Mouse (Mus musculus) ovary, postnatal 10 days (tissue): ENCODE measurements around the gene Clcn1.

Source experiments
- DNase-seq: peaks from one replicate; pipeline ENCODE4 v3.0.0; 2022; ENCODE audit warnings: low spot score

The Clcn1 gene

DNA sequence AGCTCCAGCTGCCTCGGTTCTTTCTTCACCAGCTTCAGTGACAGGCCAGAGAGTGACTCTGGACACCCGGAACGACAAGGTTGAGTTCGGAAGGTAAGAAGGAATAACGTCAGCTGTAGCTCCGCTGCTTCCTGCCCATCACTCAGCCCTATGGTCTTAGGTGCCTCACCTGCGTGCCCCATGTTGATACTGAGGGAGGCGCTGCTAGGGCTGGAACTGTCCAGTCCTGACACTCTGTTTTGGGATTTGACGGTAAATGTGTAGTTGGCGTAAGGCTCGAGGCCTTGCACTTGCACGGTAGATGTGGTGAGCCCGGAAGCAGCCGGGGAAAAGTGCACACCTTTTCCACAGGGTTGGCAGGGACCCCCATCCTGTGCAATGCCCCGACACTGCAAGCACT is 78.1 kb downstream of the Clcn1 start:
- no peak for DNase-seq

DNA sequence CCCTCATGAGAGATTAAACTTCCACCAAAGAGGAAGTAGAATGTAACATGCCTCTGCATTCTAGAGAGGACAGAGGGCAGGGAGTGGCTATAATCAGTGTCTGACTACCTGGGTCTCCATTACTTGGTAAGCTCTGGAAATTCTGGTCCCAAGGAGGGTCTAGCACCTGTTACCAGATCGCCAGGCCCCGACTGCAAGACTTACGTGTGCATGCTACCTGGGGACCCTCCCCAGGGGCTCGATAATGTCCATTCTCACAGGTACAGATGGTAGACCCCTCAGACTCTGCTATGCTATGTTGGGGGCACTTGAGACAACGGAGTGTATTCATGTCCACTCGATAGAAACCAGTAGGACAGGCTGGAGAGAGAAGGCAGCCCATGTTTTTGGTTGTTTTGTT is 78.7 kb downstream of the Clcn1 start:
- DNase-seq, result no peak
